Mouse (Mus musculus) heart, postnatal 10 days (tissue): ENCODE measurements at regions not wholly inside any gene's neighbourhood (a gene's known extent, or its start where the extent isn't known, plus 50 kb on each side); places are given as distances from the start of the nearest gene placed in this dataset.

ENCODE experiments used
- DNase-seq, 2 experiments: peaks; one replicate each; pipeline ENCODE4 v3.0.0; 2021
- intact Hi-C: fragments of 180-260 bp; cut with DNase I; formaldehyde crosslinking; loops from one replicate; pipeline ENCODE4 v1.15.1; 2025

- intact Hi-C loops, result no loop called here
- DNase-seq, result no peak
Observed at GRCm38 (mm10) chr1:19290098-19290497, 81.4 kb downstream of the Tfap2b start.

- DNase-seq, result no peak
Observed at GRCm38 (mm10) chr1:19321598-19321997, 112.9 kb downstream of the Tfap2b start.

GRCm38 (mm10) chr1:19336062-19336461 is 127.3 kb downstream of the Tfap2b start:
- intact Hi-C loops, result no loop called here
- DNase-seq, result no peak

More at GRCm38 (mm10) chr1:19321598-19321997, 112.9 kb downstream of the Tfap2b start:
- intact Hi-C loops, result loop anchor here (2.0 kb wide), 1 partner anchor 29 kb away; no protein-coding TSS in a partner anchor

DNA sequence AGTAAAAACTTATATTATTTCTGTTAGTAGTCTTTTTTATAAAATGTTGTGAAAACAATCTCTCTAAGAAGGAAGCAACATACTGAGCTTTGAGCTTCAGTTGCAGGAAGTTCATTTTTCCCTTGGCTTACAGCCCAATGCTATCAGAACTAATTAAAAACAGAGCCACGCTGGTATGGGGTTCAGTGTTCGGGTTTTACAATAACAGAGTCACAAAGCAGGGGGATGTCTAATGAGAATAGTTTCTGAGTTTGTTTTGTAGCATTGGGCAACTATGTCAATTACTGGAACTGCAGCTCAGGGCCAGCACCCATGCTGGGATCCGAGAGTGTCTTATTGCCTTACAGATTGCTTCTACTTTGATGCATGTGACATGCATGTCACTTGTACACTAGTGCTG is 128.5 kb downstream of the Tfap2b start:
- DNase-seq, result no peak
- intact Hi-C loops, result no loop called here

GRCm38 (mm10) chr1:19344445-19344844 is 135.7 kb downstream of the Tfap2b start:
- intact Hi-C loops, result no loop called here
- no peak for DNase-seq

- DNase-seq, result no peak
- intact Hi-C loops, result loop anchor here (2.0 kb wide), 1 partner anchor 30 kb away; no protein-coding TSS in a partner anchor
Observed at GRCm38 (mm10) chr1:19350495-19350894, 141.8 kb downstream of the Tfap2b start.

DNA sequence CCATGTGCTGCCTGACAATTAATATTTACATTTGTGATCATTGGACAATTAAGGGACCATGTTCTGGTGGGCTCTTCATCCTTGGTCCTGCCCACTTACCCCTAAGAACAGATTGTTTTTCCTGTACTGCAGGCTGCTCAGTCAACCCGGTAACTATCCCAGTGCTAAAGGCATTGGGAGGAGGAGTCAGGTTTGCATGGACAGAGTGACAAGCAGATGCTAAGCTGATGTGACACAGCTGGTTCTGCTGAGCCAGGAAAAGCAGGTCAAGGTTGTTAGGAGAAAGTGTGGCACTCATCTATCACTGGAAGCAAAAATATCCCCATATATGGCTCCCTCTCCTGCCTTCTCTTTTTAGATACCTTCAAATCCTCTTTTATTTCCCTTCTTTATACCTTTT is 176.1 kb downstream of the Tfap2b start:
- intact Hi-C loops, result no loop called here

GRCm38 (mm10) chr1:19388864-19389505 is 180.3 kb downstream of the Tfap2b start:
- no peak for DNase-seq
- intact Hi-C loops, result no loop called here

More for the DNA sequence above, 176.1 kb downstream of the Tfap2b start:
- DNase-seq, result no peak

DNA sequence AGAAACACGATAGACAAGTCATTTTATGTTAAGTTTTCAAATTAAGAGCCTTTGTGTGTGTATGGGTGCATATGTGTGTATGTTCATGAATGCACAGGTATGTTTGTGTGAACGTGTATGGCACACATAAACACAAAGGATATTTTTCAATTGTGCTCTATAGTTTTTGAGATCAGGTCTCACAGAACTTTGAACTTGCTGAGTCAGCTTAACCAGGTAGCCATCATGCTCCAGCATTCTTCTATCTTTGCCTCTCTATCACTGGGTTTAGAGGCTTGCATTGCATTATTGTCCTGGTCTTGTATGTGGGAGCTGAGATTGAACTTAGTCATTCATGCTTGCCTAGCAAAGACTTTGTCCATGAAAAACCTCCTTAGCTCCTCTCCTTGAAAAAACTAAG is 198.8 kb downstream of the Tfap2b start:
- intact Hi-C loops, result no loop called here

DNA sequence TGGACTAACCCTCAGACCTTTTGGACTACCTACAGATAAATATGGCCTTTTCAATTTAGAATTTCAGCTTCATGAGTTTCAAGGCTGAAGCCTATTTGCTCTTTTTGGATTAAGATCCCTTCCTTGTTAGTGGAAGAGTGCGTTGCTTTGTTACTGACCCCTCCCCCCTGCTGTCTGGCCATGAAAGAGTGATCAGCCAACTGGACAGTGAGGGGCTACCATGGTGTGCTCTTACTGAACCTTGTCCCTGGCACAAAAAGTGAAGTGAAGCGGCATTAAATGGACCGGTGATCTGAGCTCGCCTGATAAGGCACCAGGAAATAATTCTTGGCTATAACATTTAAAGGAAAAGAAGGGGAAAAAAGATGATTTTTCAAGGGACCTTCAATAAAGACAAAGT is 203.6 kb downstream of the Tfap2b start:
- no peak for DNase-seq
- intact Hi-C loops, result no loop called here

More for the DNA sequence above, 198.8 kb downstream of the Tfap2b start:
- DNase-seq, result no peak

DNA sequence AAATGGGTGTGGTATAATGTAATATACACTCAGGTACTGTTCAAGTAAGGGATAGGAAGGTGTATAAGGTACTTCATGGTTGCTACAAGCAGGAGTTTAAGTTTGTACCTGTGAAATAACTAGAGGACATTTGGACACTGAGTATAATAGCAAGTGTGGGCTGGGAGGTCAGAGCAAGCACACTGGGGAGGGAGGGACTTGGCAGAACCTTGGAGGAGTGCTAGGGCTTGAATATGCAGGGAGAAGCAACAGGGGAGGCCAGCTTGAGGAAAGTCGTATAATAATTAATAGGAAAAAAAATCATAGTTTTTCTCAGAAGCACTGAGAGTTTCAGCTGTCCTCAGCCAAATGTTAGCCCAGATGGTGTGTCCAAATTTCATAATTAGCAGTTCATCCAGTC is 212.4 kb downstream of the Tfap2b start:
- DNase-seq, result no peak
- intact Hi-C loops, result no loop called here

- intact Hi-C loops, result no loop called here
- DNase-seq, result no peak
Observed at GRCm38 (mm10) chr1:19450786-19451185, 242.1 kb downstream of the Tfap2b start.

DNA sequence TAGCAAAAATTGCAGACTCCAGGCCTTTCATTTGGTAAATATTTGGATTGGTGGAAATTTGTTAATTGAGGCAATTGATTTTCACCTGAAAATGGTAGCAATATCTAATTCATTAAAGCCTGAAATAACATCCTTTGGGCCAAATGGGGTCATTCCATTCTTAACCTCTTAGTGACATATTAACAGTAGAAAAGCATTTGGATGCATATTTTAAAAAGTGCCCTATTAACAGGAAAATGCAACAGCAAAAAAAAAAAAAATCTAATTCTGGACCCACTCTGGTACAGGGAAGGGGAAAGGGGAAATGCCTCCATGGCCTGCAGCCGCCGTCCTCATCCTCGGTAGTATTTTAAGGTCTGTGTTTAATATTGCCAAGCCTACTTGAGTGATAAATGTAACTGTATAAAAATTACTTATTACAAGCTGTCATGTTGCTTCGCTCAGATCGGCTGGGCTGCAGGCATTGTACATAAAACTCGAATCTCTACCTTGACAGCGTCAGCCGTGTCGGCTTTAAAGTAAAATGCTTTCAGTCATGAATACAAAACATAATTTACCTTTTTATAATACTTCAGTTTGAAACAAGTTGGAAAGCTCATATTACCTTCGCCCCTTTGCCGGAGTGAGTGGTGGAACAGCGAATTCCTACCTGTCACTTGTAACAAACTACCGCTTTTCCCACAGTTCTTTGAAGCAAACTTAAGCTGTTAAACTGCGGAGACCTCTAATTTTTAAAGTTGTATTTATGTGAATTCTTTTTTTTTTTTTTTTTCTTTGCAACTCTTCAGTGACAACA is 250.1 kb downstream of the Tfap2b start:
- DNase-seq, result no peak
- intact Hi-C loops, result no loop called here

- intact Hi-C loops, result no loop called here
- no peak for DNase-seq
Observed at GRCm38 (mm10) chr1:19459876-19460275, 251.2 kb downstream of the Tfap2b start.

- no peak for DNase-seq
- intact Hi-C loops, result no loop called here
Observed at GRCm38 (mm10) chr1:19473561-19473960, 264.8 kb downstream of the Tfap2b start.
